Mouse (Mus musculus) embryo, embryonic 10 days (tissue): ENCODE results near the gene Nav3.
A peak's percentile ranks its signal among the peaks of the same experiment; 100 is the strongest.

Source experiments
- DNase-seq: peaks from one replicate; pipeline ENCODE4 v3.0.0-alpha.2; 2015; ENCODE audit warnings: low spot score

Nav3 gene

DNA sequence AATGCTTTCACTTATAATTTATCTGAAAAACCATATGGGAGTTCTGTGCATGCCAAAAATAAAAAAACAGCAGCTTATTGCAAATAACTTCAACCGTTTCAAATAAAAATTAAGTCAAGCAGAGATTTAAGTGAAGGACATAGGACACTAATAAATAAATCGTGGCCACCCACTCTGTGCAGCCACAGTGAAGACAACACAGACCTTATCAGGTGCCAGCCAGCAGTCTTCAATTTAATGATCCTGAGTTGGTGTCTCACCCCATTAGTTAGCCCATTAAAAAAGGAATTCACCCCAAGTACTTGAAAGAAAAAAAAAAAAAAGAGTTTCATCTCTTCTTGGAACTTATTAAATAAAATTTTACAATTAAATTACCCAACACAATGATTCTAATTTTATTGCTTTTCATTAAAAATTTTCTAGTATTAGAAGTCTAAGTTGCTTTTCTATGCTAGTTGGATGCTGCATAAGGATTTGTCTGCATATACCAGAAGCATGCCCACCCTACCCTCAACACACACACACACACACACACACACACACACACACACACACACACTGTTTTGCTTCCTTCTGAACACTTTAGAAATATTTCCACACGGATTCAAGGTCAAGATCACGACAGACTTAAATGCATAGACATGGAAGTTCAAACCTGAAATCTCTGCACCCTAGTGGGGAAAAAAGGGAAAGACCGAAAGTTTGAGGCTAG, 649.1 kb downstream of the Nav3 start:
- DNase-seq: no peak

DNA sequence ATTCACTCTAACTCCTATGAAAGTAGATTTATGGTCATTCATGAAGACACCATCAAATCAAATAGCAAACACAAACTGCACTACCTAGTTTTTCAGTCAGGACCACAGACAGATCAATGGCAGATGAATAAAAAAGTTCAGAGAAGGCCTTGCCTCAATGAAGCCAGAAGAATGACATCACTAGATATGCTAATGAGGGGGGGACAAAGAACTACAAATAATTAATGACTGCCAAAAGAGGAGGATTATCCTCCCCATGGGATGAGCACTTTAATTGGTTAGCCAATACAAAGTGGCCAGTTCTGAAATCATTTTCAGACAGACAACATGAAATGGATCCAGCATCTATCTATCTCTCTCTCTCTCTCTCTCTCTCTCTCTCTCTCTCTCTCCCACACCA, 652.6 kb downstream of the Nav3 start:
- DNase-seq: no peak

DNA sequence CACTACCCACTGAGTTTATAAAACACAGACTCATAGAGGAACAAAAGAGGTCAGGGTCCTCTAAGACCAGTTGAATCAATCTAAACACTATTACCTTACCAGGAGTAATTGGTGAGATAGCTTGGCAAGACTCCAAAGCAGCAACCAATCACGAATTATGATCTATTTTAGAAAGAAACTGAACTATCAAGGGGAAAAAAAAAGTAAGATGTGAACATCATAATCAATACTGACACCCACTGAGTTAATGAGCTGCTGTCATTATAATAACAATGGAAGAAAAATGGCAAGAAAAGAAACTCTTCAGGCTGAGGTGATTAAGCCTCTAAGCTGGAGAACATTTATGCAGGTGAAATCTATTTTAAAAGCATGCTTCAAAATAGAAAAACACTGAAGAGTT, 653.8 kb downstream of the Nav3 start:
- no peak for DNase-seq

DNA sequence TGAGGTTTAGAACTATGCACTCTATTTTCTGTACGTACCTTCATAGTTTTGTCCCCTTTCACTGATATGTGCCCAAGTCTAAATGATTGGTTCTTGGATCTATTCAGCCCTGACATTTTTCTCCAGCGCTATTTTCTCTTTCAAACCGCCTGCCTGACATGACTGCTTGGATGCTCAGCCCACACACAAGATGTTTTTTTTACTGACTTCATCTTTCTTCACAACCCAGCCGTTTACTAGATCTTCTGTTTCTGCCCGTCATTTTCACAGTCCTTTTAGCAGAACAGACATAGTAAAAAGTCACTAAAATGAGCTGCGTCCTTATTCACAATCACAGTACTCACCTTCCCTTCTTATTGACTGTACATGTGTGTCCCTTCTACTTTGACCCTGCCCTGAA, 656.8 kb downstream of the Nav3 start:
- no peak for DNase-seq

DNA sequence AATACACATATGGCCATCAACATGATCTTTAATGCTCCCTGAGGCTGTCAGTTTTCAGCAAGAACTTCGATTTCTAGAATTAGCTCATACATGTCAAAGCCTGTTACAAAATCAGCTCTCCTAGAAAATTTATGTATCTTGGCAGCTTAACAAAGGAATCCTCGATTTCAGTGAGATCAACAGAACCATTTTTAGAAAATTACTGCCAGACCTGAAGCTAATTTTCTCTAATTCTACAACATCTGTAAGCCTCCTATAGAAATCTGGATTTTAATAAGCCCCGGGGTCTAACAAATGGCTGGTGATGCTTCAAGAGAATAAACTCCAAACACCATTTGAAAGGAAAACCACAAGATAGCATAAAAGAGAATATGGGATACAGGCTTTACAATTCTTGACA, 659.0 kb downstream of the Nav3 start:
- DNase-seq: no peak

DNA sequence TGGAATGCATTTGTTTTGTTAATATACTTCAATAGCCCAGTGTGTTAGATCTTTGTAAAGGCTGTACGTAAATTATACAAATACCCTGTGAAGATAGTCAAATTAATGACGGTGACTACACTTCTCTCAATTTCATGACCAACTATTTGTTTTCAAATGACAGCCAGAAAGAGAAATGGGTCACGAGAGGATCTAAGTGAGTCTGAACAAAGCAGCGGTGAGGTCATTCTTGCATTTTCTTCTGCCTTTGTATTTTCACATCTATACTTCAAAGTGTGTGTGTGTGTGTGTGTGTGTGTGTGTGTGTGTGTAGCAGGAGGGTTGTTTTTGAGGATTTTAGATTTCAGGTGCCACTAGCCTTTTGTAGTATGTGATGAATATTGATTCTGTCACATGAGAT, 662.5 kb downstream of the Nav3 start:
- no peak for DNase-seq

DNA sequence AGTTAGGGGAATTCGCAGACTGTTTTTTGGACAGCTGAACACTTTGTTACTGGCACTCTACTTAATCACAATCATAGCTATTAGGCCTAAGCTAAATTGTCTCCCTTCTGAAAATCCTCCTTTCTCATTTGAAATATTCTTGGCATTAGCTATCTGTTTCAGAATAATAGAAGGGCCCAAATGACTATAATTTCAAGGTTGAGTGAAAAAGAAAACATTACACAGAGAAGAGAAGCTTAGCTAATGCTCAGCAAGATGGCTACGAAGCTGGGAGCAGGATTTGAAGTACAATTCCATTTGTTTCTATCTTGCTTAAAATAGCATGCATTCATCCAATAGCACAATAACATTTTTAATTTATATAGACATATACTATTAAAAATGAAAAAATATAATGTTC, 667.3 kb downstream of the Nav3 start:
- DNase-seq: no peak

DNA sequence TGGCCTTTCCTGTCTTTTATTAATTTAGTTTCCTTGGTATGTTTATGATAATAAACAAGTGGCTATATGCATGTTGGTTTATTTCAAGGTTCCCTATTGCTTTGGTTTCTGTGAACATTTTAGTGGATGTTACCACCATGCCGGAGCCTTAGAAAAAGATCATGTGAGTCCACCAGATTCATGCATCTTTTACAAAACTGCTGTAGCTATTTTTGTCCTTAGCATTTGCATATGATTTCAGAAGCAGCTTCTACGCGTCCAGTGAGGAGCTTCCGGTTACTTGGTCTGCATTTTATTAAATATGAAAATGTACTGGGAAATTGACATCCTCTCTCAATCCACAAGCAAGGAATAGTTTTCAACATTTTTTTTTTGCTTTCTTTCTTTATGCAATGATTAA, 676.9 kb downstream of the Nav3 start:
- no peak for DNase-seq

DNA sequence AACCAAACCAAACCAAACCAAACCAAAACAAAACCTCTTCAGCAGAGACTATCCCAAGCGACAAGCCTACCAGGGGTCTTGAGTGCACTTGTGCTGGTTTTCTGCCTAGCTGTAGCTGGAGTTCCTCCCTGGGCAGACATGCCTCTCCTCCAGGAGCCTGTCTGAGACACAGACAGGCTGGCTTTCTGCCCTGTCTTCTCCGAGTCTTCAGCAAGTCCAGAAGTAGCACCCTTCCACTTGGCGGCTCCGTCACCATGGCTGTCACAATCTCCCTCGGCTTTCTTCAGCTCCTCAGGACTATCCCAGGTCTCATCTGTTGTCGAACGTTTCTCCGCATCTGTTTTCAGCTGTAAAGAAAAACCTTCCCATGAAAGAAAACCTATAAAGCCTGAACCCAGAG, 686.9 kb downstream of the Nav3 start:
- no peak for DNase-seq

DNA sequence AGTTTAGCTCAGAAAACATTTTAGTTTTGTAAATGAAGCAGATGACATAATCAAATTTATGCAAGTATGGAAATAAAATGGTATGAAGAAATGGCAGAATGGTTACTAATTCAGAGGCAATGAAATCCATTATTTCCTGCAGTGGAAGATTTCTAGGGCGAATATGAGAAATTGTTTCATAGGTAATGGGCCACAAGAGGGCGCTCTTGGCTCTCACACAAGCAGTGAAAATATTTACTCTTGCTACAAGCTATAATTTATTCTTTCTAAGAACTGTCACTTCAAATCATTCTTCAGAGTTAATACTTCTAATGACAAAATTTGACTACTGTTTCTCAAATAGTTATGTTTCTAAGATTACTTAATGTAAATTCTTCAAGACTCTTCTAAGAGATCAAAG, 690.4 kb downstream of the Nav3 start:
- DNase-seq: peak; percentile 73

DNA sequence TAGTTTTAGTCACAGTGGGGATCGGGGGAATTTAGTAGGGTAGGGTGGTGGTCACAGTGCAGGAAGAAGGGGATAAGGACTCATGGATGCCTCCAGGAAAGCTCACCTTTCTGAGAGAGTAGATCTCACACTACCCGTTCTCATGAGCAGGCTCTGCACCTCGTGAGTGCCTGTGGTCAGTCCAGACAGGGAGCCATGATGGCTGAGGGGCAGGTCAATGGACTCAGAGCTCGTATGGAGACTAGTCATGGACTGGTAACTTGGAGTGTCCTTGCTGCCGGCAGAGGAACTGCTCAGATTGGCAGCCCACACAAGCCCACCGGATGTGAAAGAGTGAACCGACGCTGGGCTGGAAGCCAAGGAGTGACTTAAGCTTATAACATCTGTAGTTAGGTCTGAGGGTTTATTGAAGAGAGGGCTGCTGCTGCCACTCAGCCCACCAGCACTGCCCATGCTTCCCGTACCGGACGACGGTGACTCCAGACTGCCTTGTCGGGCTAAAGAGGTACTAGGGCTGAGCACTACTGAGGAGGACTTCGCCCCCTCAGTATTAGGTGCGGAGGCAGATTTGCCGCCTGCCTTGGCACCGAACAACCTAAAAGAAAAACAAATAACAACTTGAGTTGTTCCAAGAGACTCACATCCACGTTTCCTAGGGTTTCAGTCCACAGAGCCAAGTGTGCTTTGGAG, 691.4 kb downstream of the Nav3 start:
- no peak for DNase-seq

DNA sequence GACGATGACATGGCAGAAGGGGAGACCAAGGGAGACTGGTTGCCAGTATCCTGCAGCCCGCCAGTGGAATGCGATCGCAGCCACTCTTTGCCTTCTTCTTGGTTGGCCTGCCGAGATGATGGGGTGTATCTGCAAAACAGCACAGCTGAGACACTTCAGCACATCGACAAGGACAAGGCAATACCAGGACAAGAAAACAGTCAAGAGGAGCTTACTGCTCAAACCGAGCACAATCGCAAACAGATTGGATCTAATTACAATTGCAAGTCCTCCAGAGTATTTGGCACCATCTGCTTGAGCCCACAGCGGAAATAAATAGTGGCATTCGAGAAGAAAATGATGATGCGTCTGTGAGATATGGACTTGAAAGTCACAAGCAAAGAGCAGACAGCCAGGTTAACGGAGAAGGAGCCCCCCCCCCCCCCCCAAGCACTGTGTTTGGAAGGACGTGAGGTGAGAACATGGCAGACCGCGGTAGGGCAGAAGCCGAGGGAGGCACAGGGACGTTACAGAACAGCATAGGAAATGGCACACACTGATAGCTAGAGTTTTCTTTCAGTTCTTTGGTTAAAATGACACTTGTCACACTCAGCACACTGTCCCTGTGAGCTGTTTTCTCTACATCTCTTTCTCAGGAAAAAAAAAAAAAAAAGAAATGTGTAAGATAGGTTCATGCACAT, 696.9 kb downstream of the Nav3 start:
- no peak for DNase-seq

DNA sequence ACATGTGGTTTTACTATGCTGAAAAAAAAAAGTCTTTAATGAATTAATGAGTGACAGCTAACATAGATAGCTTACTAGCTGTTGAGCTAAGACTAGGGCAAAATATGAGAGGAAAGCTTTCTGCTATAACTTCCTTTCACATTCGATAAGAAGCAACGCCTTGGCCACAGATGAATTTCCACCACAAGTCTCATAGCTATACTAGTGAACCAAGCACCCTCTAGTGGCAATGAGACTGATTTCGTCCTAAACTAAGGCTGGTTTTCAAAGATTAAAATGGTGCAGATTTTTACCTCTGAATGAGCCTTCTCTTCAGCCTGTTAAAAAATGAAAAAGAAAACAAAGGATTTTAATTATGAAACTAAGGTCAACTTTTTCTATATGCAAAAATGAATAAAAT, 709.1 kb downstream of the Nav3 start:
- peak; percentile 54 for DNase-seq

DNA sequence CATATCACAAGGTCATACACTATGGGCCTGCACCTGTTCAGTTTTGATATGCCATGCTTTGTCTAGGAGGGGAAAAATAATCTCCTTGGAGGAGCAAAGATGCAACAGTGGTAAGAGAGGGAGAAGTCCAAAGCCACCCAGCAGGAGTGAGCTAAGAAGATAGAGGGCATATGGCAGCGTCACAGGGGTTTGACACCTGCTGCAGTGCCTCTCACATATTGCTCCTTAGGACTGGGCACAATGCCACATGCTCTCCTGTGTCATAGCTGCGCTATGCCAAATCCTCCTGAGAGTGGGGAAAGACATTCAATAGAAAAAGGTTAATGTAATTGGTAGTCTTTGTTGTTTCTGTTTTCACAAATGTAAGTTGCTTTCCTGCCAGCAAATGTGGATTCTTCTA, 714.3 kb downstream of the Nav3 start:
- DNase-seq: no peak

DNA sequence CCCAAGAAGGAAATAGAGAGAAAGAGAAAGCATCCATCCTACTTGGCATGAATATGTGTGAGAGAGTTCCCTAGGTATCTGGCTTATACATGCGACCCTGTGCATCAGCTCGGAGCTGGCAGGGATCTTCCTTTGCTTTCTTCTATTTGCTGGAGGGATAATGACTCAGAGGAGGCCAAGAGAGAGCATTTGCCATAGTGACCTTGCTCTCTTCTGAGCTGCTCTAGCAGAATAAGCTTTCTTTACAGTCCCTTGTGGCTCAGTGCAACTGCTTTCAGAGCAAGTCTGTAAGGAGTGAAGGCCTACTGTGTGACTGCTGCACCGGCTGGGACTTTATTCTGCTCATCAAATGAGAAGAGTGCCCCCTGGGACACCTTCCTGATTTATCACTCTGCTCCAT, 715.7 kb downstream of the Nav3 start:
- DNase-seq: peak; percentile 4

DNA sequence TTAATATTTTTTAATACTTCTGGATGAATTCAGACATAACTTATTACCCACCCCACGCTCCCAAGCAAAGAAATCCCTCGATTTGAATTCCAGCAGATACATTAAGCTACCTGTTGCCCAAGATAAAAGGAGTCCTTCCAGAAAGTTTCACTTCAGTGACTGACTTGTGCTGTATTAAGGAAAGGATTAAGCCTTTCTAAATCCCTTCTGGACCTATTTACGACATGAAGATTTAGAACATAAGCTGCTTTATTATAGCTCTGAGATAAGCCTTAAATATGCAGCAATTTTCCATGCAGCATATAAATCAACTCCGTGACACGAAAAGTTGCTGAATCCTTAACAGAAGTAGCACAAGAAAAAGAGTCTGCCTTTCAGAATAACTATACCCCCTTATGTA, 732.4 kb downstream of the Nav3 start:
- no peak for DNase-seq

DNA sequence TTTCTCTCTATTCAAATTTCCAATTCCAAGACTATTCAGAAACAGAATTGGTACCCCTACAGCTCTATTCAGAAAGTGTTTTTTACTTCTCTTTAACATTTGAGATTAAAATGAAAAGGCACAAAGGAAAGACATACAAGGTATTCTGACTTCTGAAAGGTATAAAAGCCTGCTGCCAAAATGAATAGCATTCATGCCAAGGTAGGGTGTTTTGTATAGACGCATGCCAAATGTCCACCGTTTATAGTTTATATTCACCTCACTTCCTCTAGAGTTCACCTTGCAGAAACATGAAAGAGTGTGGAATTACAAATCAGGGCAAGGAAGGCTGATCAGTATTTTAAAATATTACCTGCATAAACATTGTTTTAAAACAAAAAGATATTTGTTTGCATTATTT, 737.2 kb downstream of the Nav3 start:
- DNase-seq: no peak

DNA sequence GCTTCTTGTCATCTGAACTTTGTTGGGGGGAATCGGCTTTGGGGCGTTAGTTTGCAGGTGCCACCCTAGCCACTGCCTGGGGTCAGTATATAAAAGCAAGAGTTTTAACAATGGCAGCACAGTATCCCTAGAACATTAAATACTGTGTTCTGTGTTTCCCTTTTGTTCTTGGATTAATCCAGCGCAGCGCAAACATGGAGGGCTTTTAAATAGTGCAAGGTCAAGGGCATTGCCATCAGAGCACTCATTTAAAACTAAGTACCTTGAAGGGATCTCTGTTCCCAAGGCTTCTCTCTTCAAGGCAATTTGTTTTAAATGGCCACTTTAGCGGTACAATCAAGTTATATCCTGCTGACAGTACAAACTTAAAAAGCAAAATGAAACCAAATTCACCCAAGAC, 737.6 kb downstream of the Nav3 start:
- no peak for DNase-seq

DNA sequence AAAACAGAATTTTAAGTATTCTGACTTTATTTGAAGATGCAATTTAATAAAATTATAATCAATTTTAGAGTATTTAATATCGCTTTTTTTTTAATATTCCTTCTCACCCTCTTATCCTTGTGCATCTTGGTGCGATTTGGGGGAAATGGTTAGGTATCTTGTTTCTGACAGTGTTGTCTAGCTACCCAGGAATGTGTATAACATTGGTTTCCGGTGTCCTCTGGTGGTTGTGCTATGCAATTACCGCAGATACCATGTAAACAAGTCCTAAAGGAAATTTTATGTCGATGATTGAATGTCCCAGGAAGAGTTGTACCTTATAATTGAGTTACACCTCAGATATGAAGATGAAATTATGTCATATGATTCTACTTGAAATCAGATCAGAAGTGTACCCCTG, 743.0 kb downstream of the Nav3 start:
- DNase-seq: peak; percentile 71

DNA sequence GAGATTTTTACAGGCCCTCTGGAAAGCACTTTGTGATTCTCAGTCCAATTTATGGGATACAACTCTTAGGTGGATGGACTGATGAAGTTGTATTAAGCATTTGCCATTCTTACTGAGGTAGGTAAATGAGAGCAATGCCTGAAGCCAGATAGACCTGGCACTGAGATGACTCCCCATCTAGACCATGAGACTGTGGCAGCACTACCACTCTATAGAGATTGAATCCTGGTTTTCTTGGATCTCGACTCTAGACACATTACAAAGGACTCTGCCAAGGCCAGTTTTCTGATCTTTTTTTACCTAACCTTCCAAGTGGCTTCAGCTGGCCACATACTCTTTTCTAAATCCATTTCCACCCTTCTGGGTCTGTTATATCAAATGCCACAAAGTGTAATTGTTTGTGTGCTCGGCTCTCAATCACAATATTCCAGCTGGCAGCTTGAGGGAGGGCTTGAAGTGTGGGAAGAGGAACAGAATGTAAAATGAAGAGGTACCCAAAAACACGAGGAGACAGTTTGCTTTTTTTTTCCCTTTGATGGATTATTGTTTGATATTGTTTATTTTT, 756.2 kb downstream of the Nav3 start:
- no peak for DNase-seq

DNA sequence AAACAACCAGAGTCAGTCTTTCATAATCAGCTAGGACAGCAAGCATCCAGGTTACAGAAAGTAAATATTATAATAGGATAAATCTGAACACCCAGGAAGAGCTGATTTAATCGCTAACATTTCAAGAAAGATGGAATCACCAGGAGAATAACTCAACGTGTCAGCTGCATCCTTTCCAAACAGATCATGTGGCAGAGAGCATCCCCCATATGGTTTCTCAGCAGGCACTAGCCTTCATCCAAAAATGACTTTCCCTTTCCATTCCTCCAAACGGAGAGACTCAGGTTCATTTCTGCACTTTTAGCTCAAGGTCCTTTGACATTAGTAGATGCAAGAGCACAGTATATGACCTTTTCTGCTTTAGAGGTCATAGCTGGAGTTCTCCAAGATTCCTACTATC, 765.4 kb downstream of the Nav3 start:
- no peak for DNase-seq

DNA sequence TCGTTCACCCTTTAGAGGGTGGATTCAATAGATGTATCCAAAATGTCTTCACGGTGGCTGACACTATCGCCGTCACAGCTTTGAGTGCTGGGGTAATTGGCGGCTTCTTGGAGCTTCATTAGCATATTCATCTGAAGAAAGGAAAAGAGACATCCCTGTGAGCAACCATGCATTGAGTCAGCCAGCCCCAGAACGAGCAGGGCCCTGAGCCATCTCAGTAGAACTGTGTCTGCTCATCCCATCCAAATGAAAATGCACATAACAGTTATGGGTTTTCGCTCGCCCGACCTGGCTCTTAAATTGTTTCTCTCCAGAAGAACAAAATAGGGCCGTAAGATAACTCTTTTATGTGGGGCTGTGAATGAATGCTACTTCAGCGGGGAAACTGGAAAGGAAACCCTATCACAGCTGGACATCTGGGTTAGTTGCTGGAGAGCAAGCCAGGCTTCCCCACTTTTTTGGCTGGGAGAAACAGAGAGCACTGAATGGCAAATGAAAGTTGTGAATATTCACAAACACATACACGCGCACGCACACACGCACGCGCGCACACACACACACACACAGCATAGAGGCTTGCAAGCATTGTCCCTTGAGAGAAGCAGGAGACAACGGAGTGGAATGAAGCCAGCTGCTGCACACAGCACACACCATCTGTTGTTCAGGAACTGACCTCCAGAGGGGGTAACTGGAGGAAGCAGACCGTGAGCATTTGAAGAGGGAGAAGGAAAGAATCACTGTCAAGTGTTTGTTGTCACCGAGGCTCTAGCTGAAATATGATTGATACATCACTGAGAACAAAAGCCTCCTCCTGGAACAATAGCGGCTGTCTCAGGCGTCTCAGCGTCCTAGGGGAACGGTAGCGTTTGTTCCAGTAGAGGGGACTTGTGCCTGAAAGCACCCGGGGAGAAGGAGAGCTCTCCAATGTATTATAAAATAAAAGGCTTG, 771.6 kb downstream of the Nav3 start:
- peak; percentile 84 for DNase-seq
